In genomic region chr14:55763166-55763565, GRCm38 (mm10) we compare ENCODE assay signal across 8 mouse cellular contexts. TPM values are rescaled to one million over a fixed set of nuclear protein-coding genes. Genes with fewer than 3 reads are reported as not detected.
DNase-seq lines count a peak whose midpoint lies in the region; ATAC-seq and TF ChIP-seq lines count a peak whose summit lies in the region.

No protein-coding gene starts in this region.

- in situ Hi-C loops in Patski (cut with MboI; ENCODE audit: low pct_unique_long_range_greater_than_20kb): no loop called here

- H3K36me3 ChIP-seq in hindbrain, embryonic 13.5 days: no peaks in the 10 kb centered on the region
- H3K36me3 ChIP-seq in hindbrain, embryonic 11.5 days (ENCODE audit: control insufficient read depth, insufficient read depth, low read length): no peaks in the 10 kb centered on the region
- H3K36me3 ChIP-seq in heart, embryonic 15.5 days: no peaks in the 10 kb centered on the region
- no peaks in the 10 kb centered on the region for H3K36me3 ChIP-seq in lung, embryonic 15.5 days

- peaks cover 37% of the 10 kb centered on the region for H3K4me1 ChIP-seq in hindbrain, embryonic 13.5 days (replicated peaks)
- 0 out of 2 replicates have a peak, but pooled peaks cover 7% of the 10 kb centered on the region for H3K4me1 ChIP-seq in hindbrain, embryonic 11.5 days (replicated peaks; ENCODE audit: control insufficient read depth, insufficient read depth, low read length)
- H3K4me1 ChIP-seq in heart, embryonic 15.5 days (replicated peaks): peaks cover 41% of the 10 kb centered on the region
- H3K4me1 ChIP-seq in lung, embryonic 15.5 days: peaks cover 37% of the 10 kb centered on the region

- WGBS in hindbrain, embryonic 13.5 days: 69% methylated on average over 7 of the region's 7 CpGs
- WGBS in hindbrain, embryonic 11.5 days: 71% methylated on average over 7 of the region's 7 CpGs
- 22% methylated on average over 7 of the region's 7 CpGs for WGBS in heart, embryonic 15.5 days
- WGBS in lung, embryonic 15.5 days: 51% methylated on average over 7 of the region's 7 CpGs

- no peak for ATAC-seq in hindbrain, embryonic 13.5 days (ENCODE audit: low FRiP score)
- ATAC-seq in hindbrain, embryonic 11.5 days (ENCODE audit: low FRiP score): no peak
- peak; percentile 23 for ATAC-seq in Patski
- ATAC-seq in heart, embryonic 15.5 days (replicated peaks; ENCODE audit: insufficient number of reproducible peaks, insufficient read depth, low FRiP score, low read depth): no peak
- ATAC-seq in lung, embryonic 15.5 days (ENCODE audit: borderline replicate concordance, extremely low read depth, low FRiP score, low TSS enrichment): no peak

- TF ChIP-seq CTCF in Patski (IDR thresholded peaks at IDR 0.05): no peak

- POLR2A ChIA-PET in Patski (lab: Charles Lee): no interaction called here

- H3K9me3 ChIP-seq in hindbrain, embryonic 13.5 days: no peaks in the 10 kb centered on the region
- H3K9me3 ChIP-seq in hindbrain, embryonic 11.5 days (ENCODE audit: control insufficient read depth, low read length): no peaks in the 10 kb centered on the region
- H3K9me3 ChIP-seq in heart, embryonic 15.5 days (replicated peaks): no peaks in the 10 kb centered on the region
- no peaks in the 10 kb centered on the region for H3K9me3 ChIP-seq in lung, embryonic 15.5 days

- H3K9ac ChIP-seq in hindbrain, embryonic 13.5 days: no peak overlapping the region
- H3K9ac ChIP-seq in hindbrain, embryonic 11.5 days (ENCODE audit: low read depth, low read length): no peak overlapping the region
- no peak overlapping the region for H3K9ac ChIP-seq in heart, embryonic 15.5 days
- H3K9ac ChIP-seq in lung, embryonic 15.5 days: no peak overlapping the region

- peak overlapping the region; percentile 86; the same call in 1 of the 2 replicates for H3K4me2 ChIP-seq in hindbrain, embryonic 13.5 days
- no peak overlapping the region for H3K4me2 ChIP-seq in hindbrain, embryonic 11.5 days (replicated peaks; ENCODE audit: low read depth, low read length)
- peak overlapping the region; percentile 97; the same call in 1 of the 2 replicates for H3K4me2 ChIP-seq in heart, embryonic 15.5 days
- peak overlapping the region; percentile 98 for H3K4me2 ChIP-seq in lung, embryonic 15.5 days

- H3K27ac ChIP-seq in hindbrain, embryonic 13.5 days: no peak overlapping the region
- H3K27ac ChIP-seq in hindbrain, embryonic 11.5 days (ENCODE audit: low read depth, low read length): no peak overlapping the region
- H3K27ac ChIP-seq in heart, embryonic 15.5 days: peak overlapping the region; percentile 44
- peak overlapping the region; percentile 45 for H3K27ac ChIP-seq in lung, embryonic 15.5 days

- H3K27me3 ChIP-seq in hindbrain, embryonic 13.5 days: peaks cover 77% of the 10 kb centered on the region
- peaks cover 56% of the 10 kb centered on the region for H3K27me3 ChIP-seq in hindbrain, embryonic 11.5 days (ENCODE audit: control insufficient read depth, insufficient read depth, low read length)
- peaks cover 4% of the 10 kb centered on the region for H3K27me3 ChIP-seq in Patski
- peaks cover 33% of the 10 kb centered on the region for H3K27me3 ChIP-seq in heart, embryonic 15.5 days
- peaks cover 47% of the 10 kb centered on the region for H3K27me3 ChIP-seq in lung, embryonic 15.5 days

- CTCF ChIA-PET in Patski (lab: Charles Lee): no interaction called here

- DNase-seq in hindbrain, embryonic 11.5 days (ENCODE audit: low spot score): no peak
- DNase-seq in Patski (ENCODE audit: low read depth, low spot score): no peak
- no peak for DNase-seq in thymus, adult 18-20 months
- DNase-seq in thymus, postnatal 36 days: no peak
- no peak for DNase-seq in embryo, embryonic 11 days

- 0 out of 2 replicates have a peak overlapping the region, but pooled peaks have one; percentile 55 for H3K4me3 ChIP-seq in hindbrain, embryonic 13.5 days
- no peak overlapping the region for H3K4me3 ChIP-seq in hindbrain, embryonic 11.5 days (ENCODE audit: low read depth, low read length)
- H3K4me3 ChIP-seq in heart, embryonic 15.5 days: no peak overlapping the region; the same call in 1 of the 2 replicates
- H3K4me3 ChIP-seq in lung, embryonic 15.5 days: no peak overlapping the region

RNA-seq across cellular contexts. Expression of gene Ltb4r2, which starts 1.9 kb away (rescaled TPM):
- polyA plus RNA-seq in hindbrain, embryonic 13.5 days (2015; fragmentation: Nextera tagmentation; extraction: Ambion mirVana): 0.43 and 0.56 TPM in 2 replicates
- 0.28 and 0.62 TPM in 2 replicates for polyA plus RNA-seq in hindbrain, embryonic 11.5 days (2014; fragmentation: Nextera tagmentation; extraction: Ambion mirVana)
- polyA plus RNA-seq in Patski (2021): not detected
- 0.15 and 0.25 TPM in 2 replicates for polyA plus RNA-seq in heart, embryonic 15.5 days (2015; fragmentation: Nextera tagmentation; extraction: Ambion mirVana)
- polyA plus RNA-seq in lung, embryonic 15.5 days (2015; fragmentation: Nextera tagmentation; extraction: Ambion mirVana): 0.25 and 0.35 TPM in 2 replicates

RNA-seq across cellular contexts. Expression of gene Ltb4r1, which starts 2.6 kb away (rescaled TPM):
- polyA plus RNA-seq in hindbrain, embryonic 13.5 days (2015; fragmentation: Nextera tagmentation; extraction: Ambion mirVana): 0.32 and 0.74 TPM in 2 replicates
- 0.14 TPM in 1 of 2 replicates, not detected in the other for polyA plus RNA-seq in hindbrain, embryonic 11.5 days (2014; fragmentation: Nextera tagmentation; extraction: Ambion mirVana)
- not detected for polyA plus RNA-seq in Patski (2021)
- polyA plus RNA-seq in heart, embryonic 15.5 days (2015; fragmentation: Nextera tagmentation; extraction: Ambion mirVana): 0.65 and 0.66 TPM in 2 replicates
- 1.7 and 2.6 TPM in 2 replicates for polyA plus RNA-seq in lung, embryonic 15.5 days (2015; fragmentation: Nextera tagmentation; extraction: Ambion mirVana)

RNA-seq across cellular contexts. Expression of gene Cideb, which starts 4.9 kb away (rescaled TPM):
- 0.25 TPM in 2 replicates for polyA plus RNA-seq in hindbrain, embryonic 13.5 days (2015; fragmentation: Nextera tagmentation; extraction: Ambion mirVana)
- 0.33 TPM in 1 of 2 replicates, not detected in the other for polyA plus RNA-seq in hindbrain, embryonic 11.5 days (2014; fragmentation: Nextera tagmentation; extraction: Ambion mirVana)
- polyA plus RNA-seq in Patski (2021): 1.9 TPM
- polyA plus RNA-seq in heart, embryonic 15.5 days (2015; fragmentation: Nextera tagmentation; extraction: Ambion mirVana): 1.2 and 1.6 TPM in 2 replicates
- polyA plus RNA-seq in lung, embryonic 15.5 days (2015; fragmentation: Nextera tagmentation; extraction: Ambion mirVana): 0.55 and 0.80 TPM in 2 replicates

RNA-seq across cellular contexts. Expression of gene Nop9, which starts 17.7 kb away (rescaled TPM):
- polyA plus RNA-seq in hindbrain, embryonic 13.5 days (2015; fragmentation: Nextera tagmentation; extraction: Ambion mirVana): 28.7 and 33.5 TPM in 2 replicates
- 47.0 and 47.6 TPM in 2 replicates for polyA plus RNA-seq in hindbrain, embryonic 11.5 days (2014; fragmentation: Nextera tagmentation; extraction: Ambion mirVana)
- 25.5 TPM for polyA plus RNA-seq in Patski (2021)
- polyA plus RNA-seq in heart, embryonic 15.5 days (2015; fragmentation: Nextera tagmentation; extraction: Ambion mirVana): 17.9 and 24.4 TPM in 2 replicates
- 39.2 and 41.4 TPM in 2 replicates for polyA plus RNA-seq in lung, embryonic 15.5 days (2015; fragmentation: Nextera tagmentation; extraction: Ambion mirVana)

RNA-seq across cellular contexts. Expression of gene Dhrs1, which starts 17.7 kb away (rescaled TPM):
- polyA plus RNA-seq in hindbrain, embryonic 13.5 days (2015; fragmentation: Nextera tagmentation; extraction: Ambion mirVana): 77.4 and 79.2 TPM in 2 replicates
- polyA plus RNA-seq in hindbrain, embryonic 11.5 days (2014; fragmentation: Nextera tagmentation; extraction: Ambion mirVana): 68.6 and 72.1 TPM in 2 replicates
- polyA plus RNA-seq in Patski (2021): 87.3 TPM
- 64.0 and 65.7 TPM in 2 replicates for polyA plus RNA-seq in heart, embryonic 15.5 days (2015; fragmentation: Nextera tagmentation; extraction: Ambion mirVana)
- 86.7 and 88.4 TPM in 2 replicates for polyA plus RNA-seq in lung, embryonic 15.5 days (2015; fragmentation: Nextera tagmentation; extraction: Ambion mirVana)

Comparison
In these comparisons a context has a peak if more than half of its experiments do, and no peak if none do; other contexts are left out.
1. H3K27ac ChIP-seq: peak in heart, embryonic 15.5 days (single experiment) and lung, embryonic 15.5 days (single experiment); none in hindbrain, embryonic 13.5 days (single experiment) and hindbrain, embryonic 11.5 days (single experiment).